Mouse (Mus musculus): ENCODE data around the gene Vdac1. TPM values are rescaled to one million over a fixed set of nuclear protein-coding genes. Genes with fewer than 3 reads are reported as not detected.
A peak's percentile ranks its signal among the peaks of the same experiment; 100 is the strongest.

The Vdac1 gene
- polyA plus RNA-seq, 1 experiment from 2014 or later: 295 TPM

DNA sequence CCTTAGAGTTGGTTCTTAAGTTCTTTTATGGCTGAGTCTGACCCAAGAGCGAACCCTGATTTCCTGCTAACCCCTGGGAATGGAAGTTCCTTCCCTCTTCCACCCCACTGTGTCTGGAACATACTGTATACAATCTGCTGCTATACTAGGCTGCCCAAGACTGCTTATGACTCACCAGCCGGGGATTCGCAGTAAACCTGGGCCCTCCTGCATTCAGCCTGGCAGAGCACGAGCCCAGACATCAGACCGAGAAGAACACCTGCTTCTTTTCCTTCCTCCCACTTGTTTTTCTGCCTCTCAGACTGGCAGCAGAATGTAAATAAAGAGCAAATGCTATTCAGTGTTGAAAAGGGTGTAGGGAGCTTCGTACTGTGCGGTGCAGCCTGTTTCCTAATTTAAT, 24.7 kb upstream of the Vdac1 start:
- H3K9ac ChIP-seq: no peak overlapping the region
- no peaks in the 10 kb centered on the region for H3K9me3 ChIP-seq
- peaks cover 13% of the 10 kb centered on the region; the same call in 1 of the 2 replicates for H3K4me1 ChIP-seq (replicated peaks)
- H3K4me3 ChIP-seq (replicated peaks): no peak overlapping the region
- peak; percentile 57; the same call in 1 of the 2 replicates for ATAC-seq
- H3K4me2 ChIP-seq (replicated peaks): no peak overlapping the region
- 42% methylated on average over 7 of the region's 7 CpGs for WGBS
- peak overlapping the region; percentile 6; the same call in 1 of the 2 replicates for H3K27ac ChIP-seq
- no peaks in the 10 kb centered on the region for H3K27me3 ChIP-seq (replicated peaks)
- no peaks in the 10 kb centered on the region for H3K36me3 ChIP-seq

DNA sequence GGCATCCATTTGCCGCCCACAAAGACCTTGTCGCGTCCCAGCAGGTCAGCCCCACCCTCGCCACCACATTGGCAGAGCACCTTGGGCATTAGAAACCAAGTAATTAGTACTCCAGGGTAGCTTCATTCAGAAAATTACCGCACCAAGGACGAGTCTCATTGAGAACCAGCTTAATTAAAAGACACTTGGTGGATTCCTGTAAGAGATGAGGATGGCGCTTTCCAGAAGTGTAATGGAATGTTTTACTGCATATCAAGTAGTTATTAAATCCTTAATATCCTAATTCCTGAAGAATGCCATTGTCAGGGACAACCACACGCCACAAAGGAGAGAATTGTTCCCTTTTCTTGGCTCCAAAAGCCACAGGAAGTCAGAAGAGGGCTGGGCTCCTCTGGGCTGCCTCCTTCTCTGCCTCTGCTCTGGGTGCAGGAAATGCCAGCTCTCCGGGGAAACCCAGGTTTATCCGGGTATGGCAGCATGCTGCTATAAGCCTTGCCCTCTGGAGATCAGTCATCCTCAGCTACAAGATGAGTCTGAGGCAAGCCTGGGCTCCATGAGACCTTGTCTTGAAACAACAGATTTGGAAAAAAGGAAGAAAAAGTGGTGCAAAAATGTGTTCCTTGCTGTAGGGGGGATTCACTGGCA, 22.9 kb upstream of the Vdac1 start:
- H3K4me3 ChIP-seq (replicated peaks): no peak overlapping the region
- H3K9ac ChIP-seq: no peak overlapping the region
- no peaks in the 10 kb centered on the region for H3K27me3 ChIP-seq (replicated peaks)
- no peaks in the 10 kb centered on the region for H3K9me3 ChIP-seq
- no peak for ATAC-seq
- H3K4me1 ChIP-seq (replicated peaks): peaks cover 19% of the 10 kb centered on the region; the same call in 1 of the 2 replicates
- 76% methylated on average over 10 of the region's 10 CpGs for WGBS
- no peak overlapping the region for H3K27ac ChIP-seq
- H3K36me3 ChIP-seq: no peaks in the 10 kb centered on the region
- no peak overlapping the region for H3K4me2 ChIP-seq (replicated peaks)

DNA sequence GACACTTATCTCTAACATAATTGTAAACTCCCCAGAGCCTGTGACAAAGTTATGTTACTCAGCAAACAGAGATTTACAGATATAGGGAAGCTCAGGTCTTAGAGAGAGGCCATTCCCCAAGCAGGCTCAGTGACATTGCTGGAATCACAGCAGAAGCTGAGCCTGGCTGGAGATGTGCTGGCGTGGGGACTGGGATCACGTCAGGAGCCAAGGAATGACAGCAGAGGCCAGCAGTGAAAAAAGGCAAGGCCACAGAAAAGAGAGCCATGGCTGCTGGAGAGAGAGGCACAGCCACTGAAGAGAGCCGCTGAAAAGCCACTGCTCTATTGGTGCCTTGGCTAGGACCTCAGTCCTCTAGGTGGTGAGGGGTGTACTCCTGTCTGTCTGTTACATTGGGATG, 22.3 kb upstream of the Vdac1 start:
- Histone ChIP-seq H3K4me2 (replicated peaks) (no peak overlapping the region), H3K27me3 (replicated peaks) (no peaks in the 10 kb centered on the region), H3K27ac (no peak overlapping the region), H3K9me3 (no peaks in the 10 kb centered on the region), H3K36me3 (no peaks in the 10 kb centered on the region), H3K9ac (no peak overlapping the region), H3K4me3 (replicated peaks) (no peak overlapping the region), H3K4me1 (replicated peaks) (peaks cover 19% of the 10 kb centered on the region; the same call in 1 of the 2 replicates)
- no peak for ATAC-seq
- WGBS: 62% methylated on average over 3 of the region's 3 CpGs

DNA sequence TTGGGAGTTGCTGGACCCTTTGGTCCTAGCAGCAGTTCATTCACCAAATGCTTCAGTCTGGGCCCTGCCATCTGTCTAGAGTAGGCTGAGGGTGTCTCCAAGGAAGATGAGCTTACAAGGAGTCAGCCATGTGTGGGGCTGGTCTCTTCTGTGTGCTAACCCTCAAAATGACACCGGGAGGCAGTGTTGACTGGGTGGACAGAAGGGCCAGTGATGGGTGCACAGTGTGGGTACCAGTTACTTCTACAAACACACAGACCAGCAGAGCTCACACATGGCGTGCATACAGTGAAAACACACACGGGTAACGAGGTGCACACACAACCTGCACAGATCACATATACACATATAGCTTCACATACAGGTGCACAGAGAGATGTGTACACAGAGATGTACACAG, 21.6 kb upstream of the Vdac1 start:
- Histone ChIP-seq H3K4me2 (replicated peaks) (no peak overlapping the region), H3K4me3 (replicated peaks) (no peak overlapping the region), H3K27ac (no peak overlapping the region), H3K9me3 (no peaks in the 10 kb centered on the region), H3K9ac (no peak overlapping the region), H3K36me3 (no peaks in the 10 kb centered on the region), H3K27me3 (replicated peaks) (no peaks in the 10 kb centered on the region), H3K4me1 (replicated peaks) (peaks cover 19% of the 10 kb centered on the region; the same call in 1 of the 2 replicates)
- no peak for ATAC-seq
- 93% methylated on average over 4 of the region's 4 CpGs for WGBS

DNA sequence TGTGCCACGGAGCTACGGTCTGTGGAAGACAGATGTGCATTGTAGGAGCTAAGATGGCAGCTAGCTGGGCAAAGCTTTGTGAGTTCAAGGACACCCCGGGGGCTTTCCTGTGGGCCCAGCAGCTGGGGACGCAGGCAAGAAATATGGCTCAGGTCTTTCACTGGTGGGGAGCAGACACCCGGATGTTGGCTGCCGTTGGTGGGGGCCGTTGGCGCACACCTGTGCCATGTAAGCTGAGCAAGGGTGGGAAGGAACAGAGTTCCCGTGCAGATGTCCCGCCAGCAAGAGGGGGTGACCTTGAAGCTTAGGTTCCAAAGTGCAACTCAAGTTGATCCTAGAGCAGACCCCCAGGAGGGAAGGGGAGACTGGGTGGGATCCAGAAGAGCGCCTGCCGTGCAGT, 21.1 kb upstream of the Vdac1 start:
- no peaks in the 10 kb centered on the region for H3K36me3 ChIP-seq
- no peak overlapping the region for H3K9ac ChIP-seq
- no peak overlapping the region for H3K4me3 ChIP-seq (replicated peaks)
- no peaks in the 10 kb centered on the region for H3K9me3 ChIP-seq
- ATAC-seq: no peak
- H3K27me3 ChIP-seq (replicated peaks): no peaks in the 10 kb centered on the region
- H3K4me1 ChIP-seq (replicated peaks): peaks cover 19% of the 10 kb centered on the region; the same call in 1 of the 2 replicates
- no peak overlapping the region for H3K27ac ChIP-seq
- no peak overlapping the region for H3K4me2 ChIP-seq (replicated peaks)
- 94% methylated on average over 12 of the region's 12 CpGs for WGBS

DNA sequence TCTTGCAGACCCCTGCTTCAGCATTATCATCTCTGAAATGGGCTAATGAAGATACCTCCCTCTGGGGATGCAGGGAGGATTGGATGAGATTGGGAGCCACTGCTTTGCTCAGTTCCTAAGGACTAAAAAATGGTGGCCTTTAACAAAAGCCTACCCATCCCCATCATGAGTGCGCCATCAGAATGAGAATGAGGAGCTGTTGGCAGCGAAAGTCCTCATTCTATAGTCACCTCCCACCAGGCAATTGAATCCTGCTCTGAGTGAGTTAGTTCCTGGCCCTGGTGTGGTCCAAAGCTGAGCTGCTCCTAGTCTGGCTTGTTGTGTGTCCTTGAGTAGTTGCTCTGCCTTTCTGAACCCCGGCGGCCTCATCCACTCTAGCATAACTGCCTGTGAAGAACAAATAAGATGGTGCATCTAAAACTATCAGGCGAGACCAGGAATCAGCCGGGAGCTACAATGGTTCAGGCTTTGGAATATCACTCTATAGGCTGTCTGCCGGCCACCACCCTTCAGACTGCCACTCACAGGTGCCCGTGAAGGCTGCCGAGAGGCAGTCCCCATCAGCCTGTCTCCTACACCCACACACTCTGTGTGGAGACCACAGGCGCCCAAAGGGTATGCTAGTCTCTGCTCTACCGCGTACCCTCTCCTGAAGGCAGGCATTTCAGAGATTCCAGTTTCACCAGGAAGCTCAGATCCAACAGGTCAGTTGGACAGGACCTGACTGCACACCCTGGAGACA, 20.4 kb upstream of the Vdac1 start:
- Histone ChIP-seq H3K4me3 (replicated peaks) (no peak overlapping the region), H3K27me3 (replicated peaks) (no peaks in the 10 kb centered on the region), H3K9ac (no peak overlapping the region), H3K4me1 (replicated peaks) (peaks cover 19% of the 10 kb centered on the region; the same call in 1 of the 2 replicates), H3K9me3 (no peaks in the 10 kb centered on the region), H3K27ac (no peak overlapping the region), H3K4me2 (replicated peaks) (no peak overlapping the region), H3K36me3 (no peaks in the 10 kb centered on the region)
- 86% methylated on average over 12 of the region's 12 CpGs for WGBS
- no peak for ATAC-seq

DNA sequence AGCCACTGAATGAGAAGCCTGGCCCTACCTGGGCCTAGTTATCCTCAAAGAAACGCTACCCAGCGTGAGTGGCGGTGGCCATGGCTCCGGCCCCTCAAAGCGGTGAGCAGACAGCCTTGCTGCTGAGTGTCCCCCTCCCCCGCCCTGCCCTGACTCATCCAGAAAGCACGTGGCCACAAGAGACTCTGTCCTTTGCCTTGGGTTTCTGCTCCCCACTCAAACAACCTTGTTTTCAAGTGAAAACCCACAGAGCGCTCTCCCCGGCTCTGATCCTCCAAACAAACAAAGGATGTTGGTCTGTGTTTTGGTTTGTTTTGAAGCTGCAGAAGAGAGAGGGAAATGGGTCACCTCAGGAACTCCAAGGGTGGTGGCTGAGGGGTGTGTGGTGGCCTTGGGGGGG, 19.7 kb upstream of the Vdac1 start:
- Histone ChIP-seq H3K9me3 (no peaks in the 10 kb centered on the region), H3K4me1 (replicated peaks) (peaks cover 16% of the 10 kb centered on the region; the same call in 1 of the 2 replicates), H3K4me2 (replicated peaks) (no peak overlapping the region), H3K4me3 (replicated peaks) (no peak overlapping the region), H3K36me3 (no peaks in the 10 kb centered on the region), H3K27me3 (replicated peaks) (no peaks in the 10 kb centered on the region), H3K27ac (no peak overlapping the region), H3K9ac (no peak overlapping the region)
- 47% methylated on average over 9 of the region's 9 CpGs for WGBS
- ATAC-seq: peak; percentile 53

DNA sequence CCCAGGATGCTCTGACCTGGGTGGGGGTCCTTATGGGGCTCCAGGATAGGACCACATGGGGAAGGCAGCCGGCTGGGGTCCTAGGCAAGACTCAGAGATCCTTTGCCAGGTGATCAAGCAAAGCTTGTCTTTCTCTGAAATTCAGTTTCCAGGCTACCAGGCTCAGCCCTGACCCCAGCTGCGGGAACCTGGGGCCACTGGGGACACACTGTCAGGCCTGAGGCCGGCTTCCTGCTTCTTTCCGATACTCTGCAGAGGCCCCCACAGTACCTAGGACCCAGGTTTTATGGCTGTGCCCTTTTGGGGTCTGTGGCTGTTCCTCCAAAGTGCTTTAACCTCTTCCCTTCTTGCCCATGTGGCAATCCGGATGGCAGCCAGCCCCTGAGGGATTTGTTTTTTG, 19.2 kb upstream of the Vdac1 start:
- Histone ChIP-seq H3K27ac (no peak overlapping the region), H3K36me3 (no peaks in the 10 kb centered on the region), H3K9ac (peak overlapping the region; percentile 17; the same call in 1 of the 2 replicates), H3K4me1 (replicated peaks) (peaks cover 14% of the 10 kb centered on the region; the same call in 1 of the 2 replicates), H3K9me3 (no peaks in the 10 kb centered on the region), H3K27me3 (replicated peaks) (no peaks in the 10 kb centered on the region), H3K4me2 (replicated peaks) (no peak overlapping the region), H3K4me3 (replicated peaks) (no peak overlapping the region)
- WGBS: 73% methylated on average over 5 of the region's 5 CpGs
- no peak for ATAC-seq

DNA sequence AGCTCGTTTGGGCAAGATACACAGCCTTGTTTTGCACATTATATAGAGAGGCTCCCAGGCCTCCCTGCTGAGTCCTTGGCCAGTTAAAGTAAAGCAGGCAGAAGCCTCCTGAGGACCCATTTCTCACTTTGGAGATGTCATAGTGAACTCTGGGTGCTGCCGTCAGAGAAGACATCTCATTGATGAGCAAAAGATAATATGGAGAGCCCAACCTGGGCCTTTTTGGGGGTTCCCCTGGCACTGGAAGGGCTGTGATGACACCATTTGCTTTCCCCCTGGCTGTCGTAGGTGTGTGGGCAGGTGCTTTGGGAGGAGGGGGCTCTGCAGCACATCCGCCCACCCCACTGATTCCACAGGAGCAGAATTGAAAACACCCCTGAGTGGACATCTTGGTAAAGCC, 18.4 kb upstream of the Vdac1 start:
- ATAC-seq: no peak
- no peaks in the 10 kb centered on the region for H3K9me3 ChIP-seq
- no peak overlapping the region for H3K4me3 ChIP-seq (replicated peaks)
- H3K27me3 ChIP-seq (replicated peaks): no peaks in the 10 kb centered on the region
- H3K9ac ChIP-seq: no peak overlapping the region
- no peak overlapping the region for H3K27ac ChIP-seq
- no peaks in the 10 kb centered on the region for H3K36me3 ChIP-seq
- peaks cover 12% of the 10 kb centered on the region; the same call in 1 of the 2 replicates for H3K4me1 ChIP-seq (replicated peaks)
- WGBS: 84% methylated on average over 4 of the region's 4 CpGs
- no peak overlapping the region for H3K4me2 ChIP-seq (replicated peaks)

DNA sequence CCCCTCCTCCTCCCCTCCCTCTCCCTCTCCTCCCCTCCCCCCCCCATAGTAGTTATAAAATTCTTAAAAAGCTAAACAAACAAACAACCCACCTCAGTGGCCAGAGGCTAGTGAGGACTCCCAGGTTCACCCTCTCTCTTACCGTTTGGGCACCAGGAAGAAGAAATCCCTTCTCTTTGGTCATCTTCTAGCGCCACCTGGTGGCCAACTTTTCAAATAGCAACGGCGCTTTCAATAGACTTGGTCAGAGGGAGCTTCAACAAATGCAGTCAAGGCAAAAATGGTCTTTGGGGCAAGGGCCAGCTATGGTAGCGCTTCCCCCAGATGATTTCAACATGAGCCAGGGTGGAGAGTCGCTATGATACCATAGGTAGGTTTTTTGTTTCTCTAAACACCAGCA, 17.5 kb upstream of the Vdac1 start:
- Histone ChIP-seq H3K36me3 (no peaks in the 10 kb centered on the region), H3K4me1 (replicated peaks) (peaks cover 12% of the 10 kb centered on the region; the same call in 1 of the 2 replicates), H3K4me2 (replicated peaks) (no peak overlapping the region), H3K4me3 (replicated peaks) (no peak overlapping the region), H3K27me3 (replicated peaks) (no peaks in the 10 kb centered on the region), H3K9ac (no peak overlapping the region), H3K27ac (no peak overlapping the region), H3K9me3 (no peaks in the 10 kb centered on the region)
- ATAC-seq: no peak
- WGBS: 4% methylated on average over 6 of the region's 6 CpGs

DNA sequence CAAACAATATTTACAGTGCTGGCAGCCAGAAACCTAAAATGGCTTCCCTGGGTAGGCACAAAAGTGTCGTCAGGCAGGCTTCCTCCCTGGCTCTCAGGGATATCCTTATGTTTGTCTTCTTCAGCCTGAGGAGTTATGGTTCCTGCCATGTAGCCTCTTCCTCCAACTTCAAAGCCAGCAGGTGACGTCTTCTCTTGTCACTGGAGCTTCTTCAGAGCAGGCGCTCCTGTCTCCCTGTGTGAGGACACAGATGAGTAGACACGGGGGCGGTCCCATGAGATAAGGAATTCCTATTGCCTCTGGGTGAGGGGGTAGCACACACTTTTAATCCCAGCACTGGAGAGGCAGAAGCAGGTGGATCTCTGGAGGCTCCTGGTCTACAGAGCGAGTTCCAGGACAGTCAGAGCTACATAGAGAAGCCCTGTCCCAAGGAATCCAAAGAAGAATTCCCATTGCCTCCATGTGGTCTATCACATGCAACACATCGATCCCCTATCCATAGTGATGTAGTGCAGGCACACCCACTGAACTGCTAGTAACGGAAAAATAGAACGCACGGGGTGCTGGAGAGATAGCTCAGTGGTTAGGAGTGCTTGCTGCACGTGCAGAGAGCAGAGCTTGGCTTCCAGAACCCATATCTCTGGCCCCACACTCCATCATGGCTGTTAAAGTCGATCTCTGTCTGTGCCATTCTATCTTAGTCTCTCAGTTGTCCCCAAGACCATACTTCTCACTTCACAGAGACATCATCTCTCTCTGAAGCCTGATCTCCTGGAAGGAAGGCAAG, 15.5 kb upstream of the Vdac1 start:
- Histone ChIP-seq H3K4me1 (replicated peaks) (peaks cover 12% of the 10 kb centered on the region; the same call in 1 of the 2 replicates), H3K4me3 (replicated peaks) (no peak overlapping the region)
- WGBS: 69% methylated on average over 12 of the region's 12 CpGs

More for the DNA sequence above, 15.5 kb upstream of the Vdac1 start:
- H3K9ac ChIP-seq: no peak overlapping the region
- H3K27me3 ChIP-seq (replicated peaks): no peaks in the 10 kb centered on the region
- no peak for ATAC-seq
- H3K4me2 ChIP-seq (replicated peaks): no peak overlapping the region
- H3K27ac ChIP-seq: no peak overlapping the region
- no peaks in the 10 kb centered on the region for H3K36me3 ChIP-seq
- no peaks in the 10 kb centered on the region for H3K9me3 ChIP-seq
